Mouse (Mus musculus) testis, adult 2 months (tissue): ENCODE measurements around the gene Tnfrsf9. TPM values are rescaled to one million over a fixed set of nuclear protein-coding genes. Genes with fewer than 3 reads are reported as not detected.
A peak's percentile ranks its signal among the peaks of the same experiment; 100 is the strongest.

Source experiments
- H3K27ac ChIP-seq: fragments of 200-500 bp; 2 replicates; pipeline ENCODE4 v1.5.1; 2012; ENCODE audit warnings: low read depth, low read length; ENCODE audit not compliant: control insufficient read depth, insufficient read depth
- H3K27me3 ChIP-seq: fragments of 200-500 bp; 2 replicates; pipeline ENCODE4 v1.6.1; 2012; ENCODE audit warnings: mild to moderate bottlenecking, low read length, moderate library complexity; ENCODE audit not compliant: control insufficient read depth, insufficient read depth
- H3K36me3 ChIP-seq: fragments of 200-500 bp; 2 replicates; pipeline ENCODE4 v1.6.1; 2012; ENCODE audit warnings: mild to moderate bottlenecking, low read length; ENCODE audit not compliant: control insufficient read depth, insufficient read depth
- H3K4me1 ChIP-seq: fragments of 200-500 bp; 2 replicates; pipeline ENCODE4 v1.6.1; 2012; ENCODE audit warnings: low read length; ENCODE audit not compliant: control insufficient read depth, insufficient read depth
- H3K4me3 ChIP-seq: fragments of 200-500 bp; 2 replicates; pipeline ENCODE4 v1.5.1; 2012; ENCODE audit warnings: low read depth, mild to moderate bottlenecking, low read length, moderate library complexity, mixed read lengths; ENCODE audit not compliant: control insufficient read depth
- CTCF ChIP-seq: fragments of 200-500 bp; IDR thresholded peaks from 2 replicates; pipeline ENCODE4 v1.5.1; 2012; ENCODE audit warnings: low read depth, mild to moderate bottlenecking, inconsistent platforms, low read length, moderate library complexity; ENCODE audit not compliant: control insufficient read depth, insufficient read depth, insufficient replicate concordance
- POLR2A ChIP-seq: fragments of 200-500 bp; IDR thresholded peaks from 2 replicates; pipeline ENCODE4 v1.6.1; 2012; ENCODE audit warnings: low read depth, mild to moderate bottlenecking, inconsistent platforms, low read length, moderate library complexity; ENCODE audit not compliant: control insufficient read depth
- polyA plus RNA-seq: library from polyadenylated mRNA; depleted of rRNA; stranded (reverse); fragments of >200 nt; gene quantifications from 2 replicates; pipeline ENCODE4 v1.2.3, GENCODE M21; 2012; rRNA removed

Tnfrsf9 gene
- 1.9 and 3.1 TPM in 2 replicates for polyA plus RNA-seq

DNA sequence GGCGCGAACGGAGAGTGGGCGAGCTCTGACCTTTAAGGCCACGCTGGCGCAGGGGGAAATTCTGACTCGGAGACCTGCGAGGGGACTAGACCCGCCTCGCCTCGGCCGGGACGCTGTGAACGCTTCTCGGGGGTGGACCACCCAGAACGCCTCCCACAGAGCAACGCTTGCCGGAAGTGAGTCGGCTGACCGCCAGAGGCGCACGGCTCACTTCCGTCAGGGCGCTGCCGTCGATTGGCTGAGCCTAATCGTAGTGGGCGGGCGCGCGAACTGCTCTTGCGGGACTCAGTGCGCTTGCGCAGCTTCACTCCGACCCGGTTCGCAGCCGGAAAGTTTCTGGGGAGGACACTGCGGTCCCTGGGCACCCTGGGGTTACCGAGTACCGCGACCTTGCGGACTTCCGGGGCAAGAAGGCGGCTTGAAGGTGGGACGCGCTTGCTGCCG, at the start of gene Tnfrsf9, which contains the start of gene Park7:
Gene Tnfrsf9 (plus strand): TSS at position 273 of the 444 bp plus-strand sequence.
Gene Park7 (minus strand): TSS at position 148 of the 444 bp plus-strand sequence.
- TF ChIP-seq POLR2A (peak; percentile 98), CTCF (peak; percentile 43; the same call in 1 of the 2 replicates)
- Histone ChIP-seq H3K27ac (peak within 1 kb of the TSS; percentile 95), H3K4me3 (peak within 1 kb of the TSS; percentile 98), H3K27me3 (no peaks in the 10 kb centered on the region), H3K36me3 (no peaks in the 10 kb centered on the region), H3K4me1 (peaks cover 4% of the 10 kb centered on the region)

DNA sequence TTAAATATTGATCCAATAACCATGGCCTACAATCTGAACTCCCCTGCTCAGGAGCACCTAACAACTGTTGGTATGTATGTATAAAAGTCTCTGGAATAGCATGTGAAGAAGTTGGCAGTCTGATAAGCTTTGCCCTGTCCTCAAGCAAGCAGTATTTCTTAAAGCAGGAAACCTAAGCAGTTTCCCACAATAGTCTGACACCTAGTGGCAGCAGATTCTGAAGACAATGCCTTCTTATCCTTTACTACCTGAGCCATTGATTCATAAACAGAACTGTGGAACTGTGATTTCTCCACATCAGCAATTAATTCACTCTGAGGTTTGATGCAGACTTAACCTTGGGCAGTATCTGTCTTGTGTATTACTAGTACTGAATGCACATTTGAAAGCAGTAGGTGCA, 49.0 kb upstream of the Tnfrsf9 start:
- no peaks in the 10 kb centered on the region for H3K27me3 ChIP-seq
- H3K4me1 ChIP-seq, result peaks cover 5% of the 10 kb centered on the region
- peaks cover 2% of the 10 kb centered on the region for H3K36me3 ChIP-seq
- no peak overlapping the region for H3K27ac ChIP-seq
- TF ChIP-seq POLR2A, result no peak
- TF ChIP-seq CTCF, result no peak
- H3K4me3 ChIP-seq, result no peak overlapping the region

GRCm38 (mm10) chr4:150866069-150866468, 48.3 kb upstream of the Tnfrsf9 start:
- no peak overlapping the region for H3K4me3 ChIP-seq
- peaks cover 7% of the 10 kb centered on the region for H3K4me1 ChIP-seq
- no peak overlapping the region for H3K27ac ChIP-seq
- TF ChIP-seq POLR2A, result no peak
- no peak for TF ChIP-seq CTCF
- no peaks in the 10 kb centered on the region for H3K27me3 ChIP-seq
- peaks cover 2% of the 10 kb centered on the region for H3K36me3 ChIP-seq

DNA sequence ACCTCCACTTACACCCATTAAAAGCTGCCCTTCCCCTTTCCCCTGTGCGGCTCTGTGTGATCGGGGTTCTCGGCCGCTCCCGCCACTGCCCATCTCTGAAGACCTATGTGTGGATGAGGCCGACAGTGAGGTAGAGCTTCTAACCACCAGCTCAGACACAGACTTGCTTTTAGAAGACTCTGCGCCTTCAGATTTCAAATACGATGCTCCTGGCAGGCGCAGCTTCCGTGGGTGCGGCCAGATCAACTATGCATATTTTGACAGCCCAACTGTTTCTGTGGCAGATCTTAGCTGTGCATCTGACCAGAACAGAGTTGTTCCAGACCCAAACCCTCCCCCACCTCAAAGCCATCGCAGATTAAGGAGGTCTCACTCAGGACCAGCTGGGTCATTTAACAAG, 47.9 kb upstream of the Tnfrsf9 start:
- Histone ChIP-seq H3K36me3 (peaks cover 2% of the 10 kb centered on the region), H3K27ac (no peak overlapping the region), H3K4me3 (no peak overlapping the region), H3K27me3 (no peaks in the 10 kb centered on the region), H3K4me1 (peaks cover 10% of the 10 kb centered on the region)
- TF ChIP-seq POLR2A, result no peak
- TF ChIP-seq CTCF, result no peak

- no peaks in the 10 kb centered on the region for H3K27me3 ChIP-seq
- H3K36me3 ChIP-seq, result peaks cover 2% of the 10 kb centered on the region
- peaks cover 10% of the 10 kb centered on the region for H3K4me1 ChIP-seq
- H3K27ac ChIP-seq, result no peak overlapping the region
- no peak for TF ChIP-seq POLR2A
- TF ChIP-seq CTCF, result no peak
- no peak overlapping the region for H3K4me3 ChIP-seq
These were observed 46.2 kb upstream of the Tnfrsf9 start for GRCm38 (mm10) chr4:150868161-150868560.

DNA sequence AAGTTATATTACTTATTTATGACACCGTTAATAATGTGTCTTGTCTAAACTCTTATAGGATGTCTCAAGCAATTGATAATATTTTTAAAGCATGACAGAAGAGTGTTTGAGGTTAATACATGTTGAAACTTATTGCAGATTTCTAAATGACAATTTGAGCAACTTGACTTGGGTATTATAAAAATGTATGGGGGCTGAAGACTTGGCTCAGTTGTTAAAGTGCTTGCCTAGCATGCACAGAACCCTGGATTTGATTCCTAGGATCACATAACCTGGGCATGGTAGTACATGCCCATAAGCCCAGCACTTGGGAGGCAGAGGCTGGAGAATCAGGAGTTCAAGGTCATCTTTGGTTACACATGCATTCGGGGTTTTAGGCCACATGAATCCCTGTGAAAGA, 45.5 kb upstream of the Tnfrsf9 start:
- no peaks in the 10 kb centered on the region for H3K27me3 ChIP-seq
- no peak overlapping the region for H3K4me3 ChIP-seq
- peak overlapping the region; percentile 1 for H3K27ac ChIP-seq
- H3K36me3 ChIP-seq, result peaks cover 2% of the 10 kb centered on the region
- no peak for TF ChIP-seq POLR2A
- TF ChIP-seq CTCF, result no peak
- H3K4me1 ChIP-seq, result peaks cover 10% of the 10 kb centered on the region

DNA sequence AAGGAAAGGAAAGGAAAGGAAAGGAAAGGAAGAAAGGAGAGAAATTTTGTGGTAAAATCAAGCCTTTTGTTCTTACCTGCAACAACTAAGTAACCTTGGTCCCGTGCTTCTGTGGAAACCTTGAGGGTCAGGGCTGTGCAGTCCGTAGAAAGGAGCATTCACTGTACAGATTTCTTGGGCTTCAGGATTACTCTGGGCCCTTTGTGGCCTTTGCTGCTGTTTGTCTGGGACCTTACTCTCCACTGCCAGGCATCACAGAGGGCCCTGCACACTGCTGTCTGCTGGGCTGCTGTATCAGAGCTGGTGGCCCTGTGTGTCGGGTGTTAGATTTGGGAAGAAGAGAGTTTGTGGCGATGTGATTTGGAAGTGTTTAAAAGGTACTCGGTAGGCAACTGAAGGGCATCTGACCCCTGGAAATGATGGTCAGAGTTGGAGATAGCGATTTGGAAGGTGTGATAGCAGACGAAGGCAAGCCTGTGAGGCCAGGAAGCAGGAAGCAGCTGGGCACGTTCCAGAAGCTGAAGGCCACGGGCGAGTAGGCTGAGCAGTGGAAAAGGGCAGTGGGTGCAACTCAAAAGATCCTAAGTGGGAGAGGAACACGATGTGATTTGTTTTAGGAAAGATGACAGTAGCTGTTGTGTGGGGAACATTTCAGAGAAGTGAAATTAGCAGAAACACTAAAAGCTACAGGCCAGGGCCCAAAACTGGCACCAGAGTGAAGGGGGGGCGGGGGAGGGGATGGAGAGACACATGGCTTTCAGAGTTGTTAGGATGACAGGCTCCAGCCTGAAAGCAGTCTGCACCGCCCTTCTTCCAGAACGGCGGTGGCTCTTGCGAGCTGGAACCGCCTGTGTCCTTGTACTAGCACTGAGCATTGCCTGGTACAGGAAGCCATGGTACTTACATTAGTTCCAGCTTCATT, 44.8 kb upstream of the Tnfrsf9 start:
- H3K4me3 ChIP-seq, result no peak overlapping the region
- H3K27me3 ChIP-seq, result no peaks in the 10 kb centered on the region
- H3K27ac ChIP-seq, result peak overlapping the region; percentile 74
- TF ChIP-seq POLR2A (no peak), CTCF (no peak)
- peaks cover 10% of the 10 kb centered on the region for H3K4me1 ChIP-seq
- H3K36me3 ChIP-seq, result peaks cover 2% of the 10 kb centered on the region
